Mouse (Mus musculus) heart, embryonic 14.5 days (tissue): ENCODE measurements around the gene Tcf7l1. TPM values are rescaled to one million over a fixed set of nuclear protein-coding genes. Genes with fewer than 3 reads are reported as not detected.

Source experiments
- polyA plus RNA-seq: library from polyadenylated mRNA; unstranded; fragments of >200 nt; fragmentation: Nextera tagmentation; extraction: Ambion mirVana; gene quantifications from 2 replicates; pipeline ENCODE4 v1.2.1, GENCODE M21; 2014

Gene Tcf7l1
- polyA plus RNA-seq, 1 experiment from 2014 or later = 17.4 TPM

Other genes with a start within 250 kb of the Tcf7l1 start
- 26.0 and 27.2 TPM in 2 replicates for gene Capg, start 244.9 kb downstream of the Tcf7l1 start, polyA plus RNA-seq
- 12.8 and 16.3 TPM in 2 replicates for gene Elmod3, start 190.8 kb downstream of the Tcf7l1 start, polyA plus RNA-seq
- gene Retsat, start 190.8 kb downstream of the Tcf7l1 start, polyA plus RNA-seq = 23.5 and 25.2 TPM in 2 replicates
- gene Tgoln1, start 172.3 kb downstream of the Tcf7l1 start, polyA plus RNA-seq = 27.9 and 29.4 TPM in 2 replicates
- gene Kcmf1, start 110.7 kb upstream of the Tcf7l1 start, polyA plus RNA-seq = 60.8 and 62.5 TPM in 2 replicates
- 1,599 and 1,682 TPM in 2 replicates for gene Tmsb10, start 169.5 kb upstream of the Tcf7l1 start, polyA plus RNA-seq